Mouse (Mus musculus): ENCODE data around the gene Gm28038.

- TF ChIP-seq CTCF (IDR thresholded peaks at IDR 0.05; ENCODE audit: low read depth, low read length) (no peak), POLR2A (IDR thresholded peaks at IDR 0.05; ENCODE audit: insufficient read depth, low read length) (no peak)
These were observed 2.4 kb downstream of the Gm28038 start for GRCm38 (mm10) chr2:30283193-30283592.

Data from ES-Bruce4 (cell line).